Mouse (Mus musculus): ENCODE results near the gene Hebp2. TPM values are rescaled to one million over a fixed set of nuclear protein-coding genes. Genes with fewer than 3 reads are reported as not detected.
"Not testable (repeated sequence)": the region's sequence is repeated elsewhere in the genome, so short reads cannot be mapped to it uniquely, and the experiment has no call there.

Hebp2 gene
- polyA plus RNA-seq (2015; fragmentation: Nextera tagmentation; extraction: Ambion mirVana), result 23.0 and 24.9 TPM in 2 replicates

DNA sequence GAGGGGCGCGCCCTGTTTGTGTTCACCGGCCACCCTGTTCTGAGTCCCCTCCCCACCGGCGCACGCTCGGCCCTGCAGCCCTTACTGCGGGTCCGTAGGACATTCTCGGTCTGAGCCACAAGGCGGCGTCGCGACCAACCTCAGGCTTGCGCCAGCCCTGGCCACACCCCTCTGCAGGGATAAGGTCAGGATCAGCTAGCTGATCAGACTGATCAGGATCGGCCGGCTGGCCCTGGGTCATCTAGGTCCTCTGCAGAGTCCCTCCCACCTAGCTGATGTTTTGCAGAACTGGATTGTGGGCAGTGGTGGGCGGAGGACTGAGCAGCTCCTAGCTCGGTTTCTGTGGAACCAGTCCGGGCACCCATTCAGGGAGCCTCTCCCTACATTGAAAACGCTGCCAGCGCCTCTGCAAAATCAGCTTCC lies at the start of gene Hebp2:
Hebp2 (minus strand) TSS at position 264 of the 423 bp plus-strand sequence.
- no peaks in the 10 kb centered on the region for H3K4me1 ChIP-seq
- ATAC-seq (ENCODE audit: low FRiP score, low read depth), result peak; percentile 88
- H3K36me3 ChIP-seq, result no peaks in the 10 kb centered on the region; the same call in 1 of the 2 replicates
- peak within 1 kb of the TSS; percentile 48; the same call in 1 of the 2 replicates for H3K27ac ChIP-seq
- H3K4me2 ChIP-seq (replicated peaks), result peak within 1 kb of the TSS; percentile 85
- no peaks in the 10 kb centered on the region for H3K9me3 ChIP-seq
- H3K27me3 ChIP-seq, result peaks cover 7% of the 10 kb centered on the region
- peak within 1 kb of the TSS; percentile 64 for H3K4me3 ChIP-seq
- under 1% methylated on average over 22 of the region's 22 CpGs for WGBS
- peak within 1 kb of the TSS; percentile 77 for H3K9ac ChIP-seq

DNA sequence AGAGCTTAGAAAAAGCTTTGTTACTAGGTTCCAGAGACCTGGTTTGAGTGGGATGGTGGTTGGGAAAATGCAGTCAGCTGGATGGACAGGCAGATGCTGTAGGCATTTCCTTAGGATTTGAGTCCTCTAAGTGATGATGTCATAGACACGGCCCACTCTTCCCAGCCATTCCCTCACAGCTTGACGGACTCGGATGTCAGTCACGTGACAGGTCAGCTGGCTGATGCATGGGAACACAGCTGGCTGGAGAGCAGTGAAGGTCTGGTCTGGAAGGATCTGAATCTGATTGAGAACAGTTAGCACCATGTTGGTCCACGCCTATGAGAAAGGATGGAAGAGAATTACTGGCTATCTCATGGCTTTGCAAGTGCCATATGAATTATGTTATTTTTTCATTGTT lies 43.6 kb upstream of the Hebp2 start:
- Histone ChIP-seq H3K4me3 (no peak overlapping the region), H3K4me2 (replicated peaks) (no peak overlapping the region), H3K9me3 (no peaks in the 10 kb centered on the region), H3K27ac (no peak overlapping the region), H3K9ac (no peak overlapping the region), H3K4me1 (no peaks in the 10 kb centered on the region), H3K36me3 (no peaks in the 10 kb centered on the region), H3K27me3 (0 out of 2 replicates have a peak, but pooled peaks cover 3% of the 10 kb centered on the region)
- WGBS, result 87% methylated on average over 5 of the region's 5 CpGs
- ATAC-seq (ENCODE audit: low FRiP score, low read depth), result no peak

DNA sequence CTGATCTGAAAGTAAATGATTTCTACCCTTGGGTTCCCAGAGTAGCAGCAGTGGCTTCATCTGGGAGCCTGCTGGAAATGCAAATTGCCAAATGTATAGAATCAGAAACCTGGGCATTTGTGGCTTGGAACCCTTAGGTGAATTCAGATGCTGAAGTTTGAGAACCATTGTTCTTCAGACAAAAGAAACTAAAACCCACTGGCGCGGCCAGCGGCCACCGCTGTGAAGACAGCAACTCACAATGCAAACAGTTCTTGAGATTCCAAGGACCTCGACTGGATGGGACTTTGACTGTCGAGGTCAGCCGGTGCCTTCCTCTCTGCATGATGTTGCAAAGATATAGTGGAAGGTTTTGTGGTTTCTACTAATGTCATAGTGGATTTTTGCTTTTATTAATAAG lies 38.3 kb upstream of the Hebp2 start:
- Histone ChIP-seq H3K9me3 (no peaks in the 10 kb centered on the region), H3K4me3 (no peak overlapping the region), H3K4me2 (replicated peaks) (no peak overlapping the region), H3K27ac (no peak overlapping the region), H3K4me1 (no peaks in the 10 kb centered on the region), H3K9ac (no peak overlapping the region), H3K36me3 (no peaks in the 10 kb centered on the region), H3K27me3 (no peaks in the 10 kb centered on the region)
- 39% methylated on average over 7 of the region's 7 CpGs for WGBS
- ATAC-seq (ENCODE audit: low FRiP score, low read depth), result no peak

DNA sequence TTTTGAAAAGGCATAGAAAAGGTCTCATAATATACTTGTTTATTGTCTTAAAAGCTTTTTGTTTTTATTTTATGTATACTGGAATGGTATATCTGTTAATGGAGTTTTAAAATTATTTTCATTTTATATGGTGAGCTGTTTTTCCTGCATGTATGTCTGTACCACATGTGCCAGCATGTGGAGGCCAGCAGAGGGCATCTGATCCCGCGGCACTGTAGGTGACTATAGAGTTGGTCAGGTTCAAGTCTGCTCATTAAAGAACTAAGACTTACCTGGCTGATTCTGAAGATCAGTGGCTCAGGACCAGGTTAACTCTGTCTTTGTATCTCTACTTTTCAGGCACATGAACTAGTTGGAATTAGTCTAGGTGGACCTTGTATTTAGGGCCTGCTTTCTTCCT lies 26.7 kb upstream of the Hebp2 start:
- Histone ChIP-seq H3K4me2 (replicated peaks) (no peak overlapping the region), H3K9ac (no peak overlapping the region), H3K4me1 (no peaks in the 10 kb centered on the region), H3K27me3 (no peaks in the 10 kb centered on the region), H3K27ac (no peak overlapping the region), H3K4me3 (no peak overlapping the region), H3K36me3 (no peaks in the 10 kb centered on the region), H3K9me3 (no peaks in the 10 kb centered on the region; the same call in 1 of the 2 replicates)
- ATAC-seq (ENCODE audit: low FRiP score, low read depth), result no peak
- 48% methylated on average over 2 of the region's 2 CpGs for WGBS

DNA sequence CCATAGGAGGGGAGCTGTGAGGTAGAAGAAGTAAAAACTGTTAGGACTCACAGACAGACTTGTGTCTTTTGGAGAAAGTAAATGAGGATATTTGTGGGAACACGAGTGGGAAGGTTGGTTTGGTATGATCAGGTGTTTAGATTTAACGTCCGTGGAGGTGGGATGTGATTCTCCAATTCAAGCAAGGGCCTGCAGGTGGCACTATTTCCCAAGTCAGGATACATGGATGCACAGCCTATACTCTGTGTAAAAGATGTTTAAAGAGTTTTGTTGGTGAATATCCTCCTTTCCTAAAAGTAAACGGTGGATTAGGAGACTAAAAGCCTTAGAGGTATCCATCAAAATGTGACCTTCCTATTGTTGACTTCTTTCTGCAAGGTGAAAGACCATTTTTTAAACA lies 17.1 kb upstream of the Hebp2 start:
- Histone ChIP-seq H3K4me1 (no peaks in the 10 kb centered on the region), H3K4me2 (replicated peaks) (no peak overlapping the region), H3K27ac (no peak overlapping the region), H3K27me3 (0 out of 2 replicates have a peak, but pooled peaks cover 4% of the 10 kb centered on the region), H3K4me3 (no peak overlapping the region), H3K9ac (no peak overlapping the region), H3K36me3 (no peaks in the 10 kb centered on the region), H3K9me3 (no peaks in the 10 kb centered on the region)
- WGBS, result 5% methylated on average over 4 of the region's 4 CpGs
- no peak for ATAC-seq (ENCODE audit: low FRiP score, low read depth)

DNA sequence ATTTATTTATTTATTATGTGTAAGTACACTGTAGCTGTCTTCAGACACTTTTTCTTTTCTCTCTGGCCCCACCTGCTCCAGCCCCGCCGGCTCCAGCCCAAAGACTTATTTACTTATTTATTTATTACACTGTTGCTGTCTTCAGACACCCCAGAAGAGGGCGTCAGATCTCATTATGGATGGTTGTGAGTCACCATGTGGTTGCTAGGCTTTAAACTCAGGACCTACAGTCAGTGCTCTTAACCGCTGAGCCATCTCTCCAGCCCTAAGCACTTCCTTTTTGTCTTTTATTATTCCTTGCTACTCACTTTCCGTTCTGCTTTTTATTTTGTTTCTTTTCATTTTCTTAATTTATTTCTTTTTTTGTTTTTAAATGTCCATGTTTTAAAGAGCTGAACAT lies 15.6 kb upstream of the Hebp2 start:
- Histone ChIP-seq H3K4me1 (no peaks in the 10 kb centered on the region), H3K27ac (no peak overlapping the region), H3K27me3 (0 out of 2 replicates have a peak, but pooled peaks cover 4% of the 10 kb centered on the region), H3K9me3 (no peaks in the 10 kb centered on the region), H3K4me2 (replicated peaks) (no peak overlapping the region), H3K36me3 (no peaks in the 10 kb centered on the region), H3K9ac (no peak overlapping the region), H3K4me3 (no peak overlapping the region)
- ATAC-seq (ENCODE audit: low FRiP score, low read depth), result no peak
- 43% methylated on average over 5 of the region's 5 CpGs for WGBS

DNA sequence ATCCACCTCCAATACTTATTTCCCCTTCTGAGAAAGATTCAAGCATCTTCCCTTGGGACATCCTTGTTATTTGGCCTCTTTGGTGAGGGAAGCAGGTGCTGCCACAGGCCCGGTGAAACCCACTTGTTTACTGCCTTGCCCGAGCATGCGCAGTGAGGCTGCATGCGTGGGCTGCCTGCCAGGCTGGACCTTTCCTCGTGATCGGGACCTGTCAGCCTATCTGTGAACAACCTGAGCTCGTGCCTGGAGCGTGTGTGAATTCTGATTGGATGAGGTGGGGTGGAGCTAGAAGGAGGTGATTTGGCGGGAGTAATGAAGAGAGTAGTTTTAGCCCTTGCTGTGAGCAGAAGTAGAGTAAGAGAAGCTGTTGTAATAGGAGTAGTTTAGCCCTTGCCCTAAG lies 13.2 kb upstream of the Hebp2 start:
- not testable (repeated sequence) for ATAC-seq (ENCODE audit: low FRiP score, low read depth); H3K9me3 ChIP-seq; H3K27ac ChIP-seq; H3K36me3 ChIP-seq; H3K4me3 ChIP-seq; H3K4me1 ChIP-seq; H3K27me3 ChIP-seq; H3K9ac ChIP-seq; H3K4me2 ChIP-seq (replicated peaks)
- 81% methylated on average over 9 of the region's 9 CpGs for WGBS

DNA sequence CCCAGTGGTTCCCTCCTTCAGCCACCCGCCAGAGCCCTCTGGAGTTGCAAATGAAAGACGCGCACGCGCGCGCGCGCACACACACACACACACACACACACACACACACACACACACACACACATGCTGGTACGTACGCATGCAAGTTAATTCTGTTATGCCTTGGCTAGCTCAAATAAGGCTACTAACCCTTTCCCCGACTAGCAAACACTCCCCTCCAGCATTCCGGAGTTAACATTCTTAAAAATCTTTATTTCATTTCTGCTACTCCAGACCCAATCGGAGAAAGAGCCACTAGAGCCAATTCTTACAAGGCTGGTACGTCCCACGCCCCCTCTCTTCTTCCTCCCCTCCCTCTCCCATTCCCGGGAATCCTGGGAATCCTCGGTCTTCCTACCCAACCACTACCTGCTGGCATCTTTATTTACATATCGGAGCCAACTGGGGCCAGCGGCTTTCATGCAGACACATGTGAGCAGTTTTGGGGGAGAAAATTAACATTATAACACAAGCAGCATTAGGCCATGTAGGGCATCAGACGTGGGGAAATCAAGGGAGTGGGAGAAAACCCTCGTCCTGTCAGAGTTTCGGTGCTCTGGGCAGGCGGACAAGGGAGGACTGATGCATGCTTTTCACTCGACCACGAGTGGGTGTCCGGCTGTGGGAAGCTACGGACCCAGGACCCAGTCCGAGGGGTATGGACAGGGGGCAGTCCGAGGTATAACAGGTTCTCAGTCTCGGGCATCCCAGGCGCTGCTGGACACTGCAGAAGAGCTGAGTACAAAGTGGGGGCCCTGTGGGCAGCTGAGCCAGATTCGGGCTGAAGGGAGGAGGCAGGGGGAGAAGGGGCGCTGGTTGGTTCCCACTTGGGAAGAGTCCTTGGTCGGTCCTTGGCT lies 3.7 kb upstream of the Hebp2 start:
- H3K9ac ChIP-seq, result peak overlapping the region; percentile 48
- H3K27ac ChIP-seq, result no peak overlapping the region
- H3K4me1 ChIP-seq, result no peaks in the 10 kb centered on the region
- ATAC-seq (ENCODE audit: low FRiP score, low read depth), result no peak
- peaks cover 7% of the 10 kb centered on the region for H3K27me3 ChIP-seq
- H3K36me3 ChIP-seq, result no peaks in the 10 kb centered on the region
- peak overlapping the region; percentile 41 for H3K4me3 ChIP-seq
- WGBS, result 3% methylated on average over 35 of the region's 35 CpGs
- no peaks in the 10 kb centered on the region for H3K9me3 ChIP-seq
- peak overlapping the region; percentile 76 for H3K4me2 ChIP-seq (replicated peaks)

DNA sequence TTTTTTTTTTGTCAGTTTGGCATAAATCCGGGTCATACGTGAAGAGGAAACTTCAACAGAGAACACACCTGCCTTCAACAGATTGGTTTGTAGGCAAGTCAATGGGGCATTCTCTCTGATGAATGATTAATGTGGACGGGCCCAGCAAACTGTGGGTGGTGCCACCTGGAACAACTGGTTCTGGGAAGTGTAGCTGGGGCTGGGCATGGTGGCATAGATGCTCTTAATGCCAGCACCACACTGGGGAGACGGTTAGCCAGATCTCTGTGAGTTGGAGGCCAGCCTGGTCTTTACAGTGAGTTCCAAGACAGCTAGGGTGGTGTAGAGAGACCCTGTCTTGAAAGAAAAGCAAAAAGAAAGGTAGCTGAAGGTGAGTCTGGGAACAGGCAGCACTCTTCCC lies 1.5 kb upstream of the Hebp2 start:
- no peak overlapping the region for H3K4me3 ChIP-seq
- no peak overlapping the region for H3K9ac ChIP-seq
- no peak overlapping the region for H3K27ac ChIP-seq
- H3K36me3 ChIP-seq, result no peaks in the 10 kb centered on the region
- H3K4me2 ChIP-seq (replicated peaks), result no peak overlapping the region
- no peaks in the 10 kb centered on the region for H3K4me1 ChIP-seq
- H3K27me3 ChIP-seq, result peaks cover 7% of the 10 kb centered on the region
- WGBS, result 81% methylated on average over 4 of the region's 4 CpGs
- no peak for ATAC-seq (ENCODE audit: low FRiP score, low read depth)
- no peaks in the 10 kb centered on the region for H3K9me3 ChIP-seq

DNA sequence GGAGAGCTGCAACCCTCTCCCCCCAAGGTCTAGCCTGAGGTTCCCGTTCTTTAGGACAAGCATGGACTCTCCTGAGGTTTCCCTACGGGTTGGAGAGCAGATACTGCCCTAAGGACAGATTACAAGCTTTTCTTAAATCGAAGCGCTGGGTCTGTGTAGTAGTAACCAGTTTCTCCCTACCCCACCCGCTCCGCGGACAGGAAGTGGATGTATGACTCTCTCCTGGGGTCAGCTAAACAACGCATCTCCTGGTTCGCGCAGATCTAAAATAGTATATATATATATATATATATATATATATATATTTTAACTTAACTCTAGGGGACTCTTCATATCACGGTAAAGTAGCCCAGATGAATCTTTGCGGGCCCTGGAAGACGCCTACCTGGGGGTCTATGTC lies 567 bp downstream of the Hebp2 start:
- Histone ChIP-seq H3K4me2 (replicated peaks) (peak overlapping the region; percentile 85), H3K4me3 (peak overlapping the region; percentile 64), H3K36me3 (no peaks in the 10 kb centered on the region; the same call in 1 of the 2 replicates), H3K27me3 (peaks cover 5% of the 10 kb centered on the region), H3K27ac (no peak overlapping the region), H3K9ac (peak overlapping the region; percentile 77), H3K9me3 (no peaks in the 10 kb centered on the region), H3K4me1 (no peaks in the 10 kb centered on the region)
- ATAC-seq (ENCODE audit: low FRiP score, low read depth), result no peak
- 6% methylated on average over 13 of the region's 13 CpGs for WGBS

DNA sequence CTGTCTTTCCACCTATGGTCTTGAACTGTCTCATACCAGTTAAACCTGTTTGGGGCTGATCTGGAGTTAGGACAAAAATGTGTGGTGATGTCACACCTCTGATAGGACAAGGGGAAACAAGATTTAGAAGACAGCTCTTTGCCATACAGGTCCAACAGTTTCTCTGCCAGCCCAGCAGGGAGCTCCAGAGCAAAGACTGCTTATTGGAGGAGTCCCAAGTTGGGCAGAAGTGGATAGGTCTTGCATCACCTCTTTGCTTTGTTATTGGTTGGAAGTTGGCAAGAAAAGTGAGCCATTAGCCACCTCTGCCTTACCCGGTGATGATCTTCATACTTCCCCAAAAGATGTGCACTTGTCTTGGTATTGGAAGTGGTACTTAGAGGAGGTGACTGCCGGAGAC lies 9.0 kb downstream of the Hebp2 start:
- H3K27ac ChIP-seq, result no peak overlapping the region
- no peak overlapping the region for H3K4me2 ChIP-seq (replicated peaks)
- H3K4me1 ChIP-seq, result peaks cover 4% of the 10 kb centered on the region; the same call in 1 of the 2 replicates
- H3K36me3 ChIP-seq, result peaks cover 17% of the 10 kb centered on the region
- H3K9ac ChIP-seq, result no peak overlapping the region
- 89% methylated on average over 2 of the region's 2 CpGs for WGBS
- no peaks in the 10 kb centered on the region for H3K9me3 ChIP-seq
- no peaks in the 10 kb centered on the region for H3K27me3 ChIP-seq
- H3K4me3 ChIP-seq, result no peak overlapping the region
- ATAC-seq (ENCODE audit: low FRiP score, low read depth), result no peak

DNA sequence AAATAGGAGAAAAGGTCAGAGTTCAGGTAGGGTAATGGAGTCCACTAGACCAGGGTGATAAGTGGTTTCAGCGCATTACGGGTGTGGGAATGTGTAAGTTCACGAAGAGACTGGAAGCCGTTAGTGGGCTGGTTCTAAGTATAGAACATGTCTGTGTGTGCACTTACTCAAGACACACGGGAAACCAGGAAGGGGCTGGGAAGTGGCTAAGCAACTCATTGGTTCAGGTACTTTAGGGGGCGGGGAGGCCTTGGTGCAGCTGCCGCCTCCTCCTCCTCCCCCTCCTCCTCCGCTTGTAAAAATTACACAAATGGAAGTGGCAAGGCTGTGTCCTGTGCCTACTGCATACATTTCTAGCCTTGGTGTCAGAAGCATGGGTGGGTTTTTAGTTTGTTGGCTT lies 13.6 kb downstream of the Hebp2 start:
- WGBS, result 33% methylated on average over 8 of the region's 8 CpGs
- H3K4me2 ChIP-seq (replicated peaks), result 0 out of 2 replicates have a peak overlapping the region, but pooled peaks have one; percentile 0
- no peak overlapping the region for H3K27ac ChIP-seq
- ATAC-seq (ENCODE audit: low FRiP score, low read depth), result peak; percentile 37
- no peak overlapping the region for H3K9ac ChIP-seq
- peaks cover 22% of the 10 kb centered on the region for H3K4me1 ChIP-seq
- no peaks in the 10 kb centered on the region for H3K9me3 ChIP-seq
- no peaks in the 10 kb centered on the region for H3K27me3 ChIP-seq
- H3K4me3 ChIP-seq, result no peak overlapping the region
- peaks cover 26% of the 10 kb centered on the region for H3K36me3 ChIP-seq
